Mouse (Mus musculus) neural tube, embryonic 11.5 days (tissue): Measurements from ENCODE around the gene Serinc2. TPM values are rescaled to one million over a fixed set of nuclear protein-coding genes. Genes with fewer than 3 reads are reported as not detected.
A peak's percentile ranks its signal among the peaks of the same experiment; 100 is the strongest.

Experiments used
- ATAC-seq: fragments of 200-750 bp; cut with Nextera tagmentation; 2 replicates; pipeline ENCODE4 v1.8.0; 2017; ENCODE audit warnings: moderate number of reproducible peaks, mild to moderate bottlenecking, moderate TSS enrichment, moderate library complexity; ENCODE audit not compliant: insufficient read depth, low FRiP score, low TSS enrichment
- DNase-seq: peaks from one replicate; pipeline ENCODE4 v3.0.0-alpha.2; 2015; ENCODE audit warnings: low spot score
- H3K27ac ChIP-seq: fragments of 300-500 bp; sonication (generic); 2 replicates; pipeline ENCODE4 v1.5.1; 2014; ENCODE audit warnings: low read depth, mild to moderate bottlenecking, low read length
- H3K27me3 ChIP-seq: fragments of 300-500 bp; sonication (generic); 2 replicates; pipeline ENCODE4 v1.6.1; 2014; ENCODE audit warnings: mild to moderate bottlenecking, low read length, mixed read lengths; ENCODE audit not compliant: control insufficient read depth, insufficient read depth
- H3K36me3 ChIP-seq: fragments of 300-500 bp; sonication (generic); 2 replicates; pipeline ENCODE4 v1.6.1; 2014; ENCODE audit warnings: mild to moderate bottlenecking, low read length, moderate library complexity, mixed read lengths; ENCODE audit not compliant: control insufficient read depth, insufficient read depth
- H3K4me1 ChIP-seq: fragments of 300-500 bp; sonication (generic); 2 replicates; pipeline ENCODE4 v1.6.1; 2014; ENCODE audit warnings: low read length, mixed read lengths; ENCODE audit not compliant: control insufficient read depth, insufficient read depth
- H3K4me2 ChIP-seq: fragments of 300-500 bp; sonication (generic); 2 replicates; pipeline ENCODE4 v1.6.1; 2014; ENCODE audit warnings: low read depth, mild to moderate bottlenecking, moderate library complexity
- H3K4me3 ChIP-seq: fragments of 300-500 bp; sonication (generic); 2 replicates; pipeline ENCODE4 v1.5.1; 2014; ENCODE audit warnings: low read depth, low read length
- H3K9ac ChIP-seq: fragments of 300-500 bp; sonication (generic); 2 replicates; pipeline ENCODE4 v1.6.1; 2014; ENCODE audit warnings: mild to moderate bottlenecking, low read length
- H3K9me3 ChIP-seq: fragments of 300-500 bp; sonication (generic); 2 replicates; pipeline ENCODE4 v1.6.1; 2016; ENCODE audit warnings: low read length; ENCODE audit not compliant: control insufficient read depth
- WGBS: fragments of 180-500 bp; shearing (Covaris S2); extraction: QIAGEN DNeasy Blood & Tissue Kit; methylation state at CpG from one replicate; pipeline ENCODE4 v1.1.7; 2014; 5-methylcytosine and 5-hydroxymethylcytosine counted together
- polyA plus RNA-seq: library from polyadenylated mRNA; unstranded; fragments of >200 nt; fragmentation: Nextera tagmentation; extraction: Ambion mirVana; gene quantifications from 2 replicates; pipeline ENCODE4 v1.2.1, GENCODE M21; 2014

Serinc2 gene
- polyA plus RNA-seq, 1 experiment from 2014 or later: 58.5 TPM

DNA sequence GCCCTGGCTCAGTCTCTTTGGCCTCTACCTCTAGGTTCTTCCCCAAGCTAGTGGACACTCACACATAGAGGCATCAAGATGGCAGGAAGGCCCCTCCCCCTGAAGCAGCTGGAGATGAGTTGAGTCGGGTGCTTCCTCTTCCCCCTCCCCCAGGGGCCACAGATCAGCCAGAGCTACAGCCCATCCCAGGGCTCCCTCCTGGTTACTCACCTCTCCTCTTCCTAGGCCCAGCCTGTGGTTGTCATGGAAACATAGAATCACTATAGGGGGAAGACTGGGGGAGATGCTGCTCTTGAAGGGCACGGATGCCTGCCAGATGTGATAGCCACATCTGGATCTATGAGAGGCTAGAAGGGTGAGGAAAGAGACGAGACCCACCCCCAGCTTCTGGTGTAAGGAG, 25.7 kb upstream of the Serinc2 start:
- Histone ChIP-seq H3K4me1 (peaks cover 12% of the 10 kb centered on the region), H3K9me3 (no peaks in the 10 kb centered on the region), H3K4me2 (no peak overlapping the region), H3K9ac (no peak overlapping the region), H3K4me3 (no peak overlapping the region), H3K36me3 (no peaks in the 10 kb centered on the region), H3K27ac (no peak overlapping the region), H3K27me3 (peaks cover 31% of the 10 kb centered on the region)
- 26% methylated on average over 3 of the region's 3 CpGs for WGBS
- ATAC-seq: no peak
- no peak for DNase-seq

DNA sequence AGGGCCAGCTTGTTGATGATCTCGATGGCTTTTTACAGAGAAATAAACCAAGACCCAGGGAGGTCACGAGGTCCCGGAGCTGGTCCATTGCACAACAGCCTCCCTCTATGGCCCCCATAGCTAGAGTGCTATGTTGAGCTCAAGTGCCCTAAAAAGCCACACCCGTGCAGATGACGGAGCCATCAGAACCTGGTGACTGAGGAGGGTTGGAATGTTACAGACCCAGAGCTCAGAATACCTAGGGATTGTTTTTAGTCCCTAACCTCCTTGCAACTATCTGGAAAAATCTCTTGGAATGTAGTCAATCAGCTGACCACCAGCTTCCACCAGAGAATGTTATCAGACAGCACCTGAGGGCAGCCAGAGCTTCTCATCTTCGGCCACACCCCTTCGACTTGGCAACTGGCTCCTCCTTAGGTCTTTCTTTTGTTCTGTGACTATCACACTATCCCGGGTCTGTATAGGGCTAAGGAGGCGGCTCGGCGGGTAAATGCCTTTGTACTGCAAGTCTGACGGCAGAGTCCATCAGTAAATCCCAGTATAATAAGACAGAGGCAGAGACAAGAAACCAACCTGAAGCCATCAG, 23.4 kb upstream of the Serinc2 start:
- WGBS: 51% methylated on average over 12 of the region's 12 CpGs
- Histone ChIP-seq H3K9ac (no peak overlapping the region), H3K4me3 (no peak overlapping the region), H3K4me1 (no peaks in the 10 kb centered on the region), H3K4me2 (no peak overlapping the region), H3K36me3 (no peaks in the 10 kb centered on the region), H3K9me3 (no peaks in the 10 kb centered on the region), H3K27ac (no peak overlapping the region), H3K27me3 (peaks cover 10% of the 10 kb centered on the region)
- DNase-seq: no peak
- ATAC-seq: no peak

DNA sequence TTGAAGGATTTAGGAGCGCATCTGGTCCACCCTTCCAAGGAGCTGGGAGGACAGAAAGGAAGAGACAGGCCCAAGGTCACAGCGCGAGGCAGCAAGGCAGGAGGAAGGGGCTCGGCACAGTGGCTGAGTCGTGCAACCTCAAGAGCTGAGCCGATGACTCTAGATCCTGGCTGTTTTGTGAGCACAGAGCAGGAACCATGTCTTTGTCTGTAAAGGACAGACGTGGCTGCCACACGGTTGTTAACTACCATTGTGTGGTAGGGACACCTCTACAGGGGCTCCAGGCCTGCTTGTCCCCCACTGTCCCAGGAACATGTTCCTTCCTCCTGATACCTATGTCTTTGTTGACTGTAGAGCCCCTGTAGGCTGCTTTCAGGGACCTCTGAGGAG, 20.6 kb upstream of the Serinc2 start:
- Histone ChIP-seq H3K27ac (no peak overlapping the region), H3K9ac (no peak overlapping the region), H3K4me3 (no peak overlapping the region), H3K27me3 (0 out of 2 replicates have a peak, but pooled peaks cover 3% of the 10 kb centered on the region), H3K4me1 (no peaks in the 10 kb centered on the region), H3K4me2 (no peak overlapping the region), H3K36me3 (no peaks in the 10 kb centered on the region), H3K9me3 (no peaks in the 10 kb centered on the region)
- no peak for ATAC-seq
- DNase-seq: no peak
- WGBS: 77% methylated on average over 8 of the region's 8 CpGs

DNA sequence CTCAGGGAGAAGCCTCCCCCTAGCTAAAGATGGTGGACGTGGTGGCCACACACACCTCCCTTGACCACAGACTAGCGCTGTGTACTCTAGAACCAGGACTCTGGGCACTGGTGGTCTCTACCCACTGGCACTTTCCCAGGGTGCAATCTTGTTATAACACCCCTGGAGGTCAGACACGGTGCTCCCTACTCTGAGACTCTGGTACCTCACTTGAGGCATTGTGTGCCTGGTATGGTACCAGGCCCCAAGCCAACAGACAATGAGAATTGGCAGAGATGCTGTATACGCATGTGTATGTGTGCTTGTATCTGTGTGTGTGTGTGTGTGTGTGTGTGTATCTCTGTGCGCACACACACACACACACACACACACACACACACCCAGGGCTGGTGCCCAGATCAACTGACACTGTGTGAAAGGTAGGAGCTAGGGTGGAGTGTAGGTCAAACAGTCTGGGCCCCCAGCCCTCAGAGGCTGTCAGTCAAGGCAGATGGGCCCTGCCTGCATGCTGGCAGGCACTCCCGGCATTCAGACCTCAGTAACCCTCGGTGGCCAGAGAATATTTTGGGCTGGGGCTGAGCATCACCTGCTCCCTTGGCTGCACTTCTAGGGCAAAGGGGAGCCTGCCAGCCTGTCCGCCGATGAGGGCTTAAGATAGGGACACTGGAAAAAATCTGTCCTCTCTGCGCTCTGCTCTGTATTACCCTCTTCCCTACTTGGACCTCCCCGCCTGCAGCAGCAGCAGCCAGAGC, 20.0 kb upstream of the Serinc2 start:
- H3K27me3 ChIP-seq: no peaks in the 10 kb centered on the region
- H3K4me2 ChIP-seq: no peak overlapping the region
- H3K27ac ChIP-seq: no peak overlapping the region
- ATAC-seq (no peak), DNase-seq (no peak)
- H3K4me3 ChIP-seq: no peak overlapping the region
- 80% methylated on average over 11 of the region's 11 CpGs for WGBS
- H3K36me3 ChIP-seq: no peaks in the 10 kb centered on the region
- no peak overlapping the region for H3K9ac ChIP-seq
- no peaks in the 10 kb centered on the region for H3K4me1 ChIP-seq
- H3K9me3 ChIP-seq: no peaks in the 10 kb centered on the region

DNA sequence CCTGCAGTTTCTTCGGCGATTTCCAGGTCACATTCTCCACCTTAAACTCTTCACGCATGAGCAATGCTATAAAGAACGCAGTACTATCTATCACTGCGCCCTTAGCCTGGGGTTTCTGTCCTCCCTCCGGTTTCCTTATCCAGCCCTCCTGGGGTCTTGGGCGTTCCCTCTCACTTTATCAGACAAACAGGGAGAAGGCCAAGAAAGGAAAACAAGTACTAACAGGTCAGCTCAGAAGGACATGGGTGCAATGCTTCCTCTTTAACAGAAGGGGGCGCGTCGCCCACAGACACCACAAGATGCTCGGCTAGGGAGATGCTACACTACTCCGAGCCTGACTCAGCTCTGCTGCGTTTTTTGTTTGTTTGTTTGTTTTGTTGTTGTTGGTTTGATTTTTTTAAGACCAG, 18.1 kb upstream of the Serinc2 start:
- no peak overlapping the region for H3K4me2 ChIP-seq

DNA sequence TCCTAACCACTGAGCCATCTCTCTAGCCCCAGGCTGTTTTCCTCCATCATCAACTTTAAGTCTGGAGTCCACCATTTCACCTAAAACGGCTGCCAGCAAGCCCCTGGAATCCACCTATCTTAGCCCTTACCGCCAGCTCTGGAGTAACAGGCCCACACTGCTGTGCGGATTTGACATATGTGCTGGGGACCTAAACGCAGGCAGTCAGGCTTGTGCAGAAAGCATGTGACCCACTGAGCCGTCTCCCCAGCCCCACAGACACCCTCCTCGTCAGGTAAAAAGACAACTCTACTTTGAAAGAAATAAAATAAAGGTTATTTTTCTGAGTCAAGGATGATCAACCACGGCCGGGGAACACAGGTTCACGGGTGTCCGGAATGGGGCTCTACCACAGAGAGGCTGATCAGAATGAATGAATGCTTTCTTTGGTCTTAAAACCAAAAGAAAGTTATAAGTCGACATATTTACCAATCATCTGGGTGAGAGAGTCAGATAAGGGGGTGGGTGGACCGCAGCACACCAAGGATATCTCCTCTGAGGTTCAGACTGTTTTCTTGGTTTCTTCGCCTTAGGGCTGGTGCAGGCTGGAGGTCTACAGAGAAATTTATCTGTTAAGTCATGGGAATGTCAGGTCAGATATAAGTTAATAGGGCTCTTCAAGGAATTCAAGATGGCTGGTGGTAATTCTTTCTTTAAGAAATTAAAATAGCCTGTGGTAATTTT, 17.4 kb upstream of the Serinc2 start:
- no peak overlapping the region for H3K4me3 ChIP-seq
- no peaks in the 10 kb centered on the region for H3K4me1 ChIP-seq
- ATAC-seq: no peak
- WGBS: 87% methylated on average over 13 of the region's 13 CpGs
- no peak overlapping the region for H3K4me2 ChIP-seq
- no peak overlapping the region for H3K27ac ChIP-seq
- no peaks in the 10 kb centered on the region for H3K36me3 ChIP-seq
- H3K9me3 ChIP-seq: no peaks in the 10 kb centered on the region
- no peak for DNase-seq
- no peaks in the 10 kb centered on the region for H3K27me3 ChIP-seq
- H3K9ac ChIP-seq: no peak overlapping the region

More for the DNA sequence above, 18.1 kb upstream of the Serinc2 start:
- Histone ChIP-seq H3K4me1 (no peaks in the 10 kb centered on the region), H3K9ac (no peak overlapping the region), H3K4me3 (no peak overlapping the region), H3K27me3 (no peaks in the 10 kb centered on the region), H3K27ac (no peak overlapping the region), H3K9me3 (no peaks in the 10 kb centered on the region), H3K36me3 (no peaks in the 10 kb centered on the region)
- WGBS: 26% methylated on average over 13 of the region's 13 CpGs
- DNase-seq: peak; percentile 47
- no peak for ATAC-seq

DNA sequence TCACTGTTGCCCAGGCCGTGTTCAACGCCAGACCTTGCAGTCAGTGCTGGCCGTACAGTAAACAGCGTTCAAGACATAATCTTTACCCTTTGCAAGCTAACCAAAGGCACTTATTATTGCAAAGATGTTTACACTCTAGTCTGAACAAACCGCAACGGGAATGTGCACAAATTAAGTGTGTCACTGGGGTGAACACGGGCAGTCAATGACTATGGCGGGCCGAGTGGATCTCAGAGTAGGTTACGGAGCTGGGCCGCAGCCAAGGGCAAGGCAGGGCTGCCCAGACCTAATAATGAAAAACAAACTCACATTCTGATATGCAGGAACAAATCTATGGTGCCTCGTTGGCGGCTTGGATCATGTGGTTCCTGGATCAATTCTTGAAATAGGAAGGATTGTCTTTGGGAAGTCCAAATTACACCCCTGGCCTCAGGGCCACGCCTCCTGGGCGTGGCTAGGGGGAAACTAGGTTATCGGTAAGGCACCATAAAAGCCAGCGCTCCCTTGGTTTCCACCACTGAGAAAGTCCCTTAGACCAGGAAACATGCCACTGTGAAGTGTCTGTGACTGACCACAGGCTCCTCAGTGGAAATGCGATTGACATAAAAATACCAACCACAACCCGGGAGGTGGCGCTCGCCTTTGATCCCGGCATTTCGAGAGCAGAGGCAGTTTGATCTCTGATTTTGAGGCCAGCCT, 16.2 kb upstream of the Serinc2 start:
- Histone ChIP-seq H3K9ac (no peak overlapping the region), H3K27ac (no peak overlapping the region), H3K4me3 (no peak overlapping the region), H3K27me3 (no peaks in the 10 kb centered on the region), H3K9me3 (no peaks in the 10 kb centered on the region), H3K4me1 (no peaks in the 10 kb centered on the region), H3K4me2 (no peak overlapping the region), H3K36me3 (no peaks in the 10 kb centered on the region)
- 57% methylated on average over 23 of the region's 23 CpGs for WGBS
- DNase-seq: no peak
- ATAC-seq: no peak

DNA sequence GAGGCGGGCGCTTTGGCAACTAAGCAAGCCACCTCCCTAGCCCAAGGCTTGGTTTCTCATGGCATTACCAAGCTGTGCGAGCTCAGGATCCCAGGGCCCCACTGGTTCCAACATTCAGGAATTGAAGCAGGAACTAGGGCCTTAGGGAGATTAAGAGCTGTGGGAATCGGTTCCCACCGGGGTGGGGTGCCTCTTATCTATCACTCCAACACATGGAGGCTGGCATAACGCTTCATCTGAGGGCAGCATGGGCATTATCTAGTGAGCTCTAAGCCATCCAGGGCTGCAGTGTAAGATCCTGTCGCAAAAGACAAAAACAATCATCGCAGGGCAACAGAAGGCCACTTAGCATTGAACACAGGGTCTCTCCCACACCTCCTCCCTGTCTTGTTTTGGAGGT, 15.5 kb upstream of the Serinc2 start:
- Histone ChIP-seq H3K4me1 (no peaks in the 10 kb centered on the region), H3K27me3 (no peaks in the 10 kb centered on the region), H3K4me2 (no peak overlapping the region), H3K4me3 (no peak overlapping the region), H3K9me3 (no peaks in the 10 kb centered on the region), H3K9ac (no peak overlapping the region), H3K36me3 (no peaks in the 10 kb centered on the region), H3K27ac (no peak overlapping the region)
- no peak for DNase-seq
- ATAC-seq: no peak
- 90% methylated on average over 8 of the region's 8 CpGs for WGBS
